Mouse (Mus musculus): ENCODE measurements at regions not wholly inside any gene's neighbourhood (a gene's known extent, or its start where the extent isn't known, plus 50 kb on each side); places are given as distances from the start of the nearest gene placed in this dataset.
A peak's percentile ranks its signal among the peaks of the same experiment; 100 is the strongest.

- WGBS = 74% methylated on average over 3 of the region's 3 CpGs
Observed at GRCm38 (mm10) chr2:149666412-149666811, 162.6 kb upstream of the Syndig1 start.

GRCm38 (mm10) chr2:149671870-149672269 is 157.1 kb upstream of the Syndig1 start:
- Histone ChIP-seq H3K4me1 (ENCODE audit: control insufficient read depth, insufficient read depth, low read length) (no peaks in the 10 kb centered on the region), H3K9ac (ENCODE audit: low read length) (no peak overlapping the region), H3K27me3 (ENCODE audit: control insufficient read depth, insufficient read depth, low read length) (no peaks in the 10 kb centered on the region), H3K36me3 (ENCODE audit: control insufficient read depth, insufficient read depth, low read length) (no peaks in the 10 kb centered on the region), H3K4me2 (ENCODE audit: low read depth) (no peak overlapping the region), H3K27ac (ENCODE audit: low read depth, low read length) (no peak overlapping the region), H3K9me3 (ENCODE audit: control insufficient read depth, low read length) (no peaks in the 10 kb centered on the region), H3K4me3 (ENCODE audit: low read depth, low read length) (no peak overlapping the region)
- WGBS = 67% methylated on average over 1 of the region's 1 CpGs
- no peak for ATAC-seq (ENCODE audit: insufficient read depth, low FRiP score, low TSS enrichment)
- DNase-seq (ENCODE audit: low spot score) = no peak

More at GRCm38 (mm10) chr2:149666412-149666811, 162.6 kb upstream of the Syndig1 start:
- Histone ChIP-seq H3K9ac (ENCODE audit: low read length) (no peak overlapping the region), H3K4me1 (ENCODE audit: control insufficient read depth, insufficient read depth, low read length) (no peaks in the 10 kb centered on the region), H3K4me3 (ENCODE audit: low read depth, low read length) (no peak overlapping the region), H3K4me2 (ENCODE audit: low read depth) (no peak overlapping the region), H3K9me3 (ENCODE audit: control insufficient read depth, low read length) (no peaks in the 10 kb centered on the region), H3K27me3 (ENCODE audit: control insufficient read depth, insufficient read depth, low read length) (no peaks in the 10 kb centered on the region), H3K36me3 (ENCODE audit: control insufficient read depth, insufficient read depth, low read length) (no peaks in the 10 kb centered on the region), H3K27ac (ENCODE audit: low read depth, low read length) (no peak overlapping the region)
- ATAC-seq (ENCODE audit: insufficient read depth, low FRiP score, low TSS enrichment) = no peak
- no peak for DNase-seq (ENCODE audit: low spot score)

- Histone ChIP-seq H3K27ac (ENCODE audit: low read depth, low read length) (no peak overlapping the region), H3K4me3 (ENCODE audit: low read depth, low read length) (no peak overlapping the region), H3K27me3 (ENCODE audit: control insufficient read depth, insufficient read depth, low read length) (no peaks in the 10 kb centered on the region), H3K9me3 (ENCODE audit: control insufficient read depth, low read length) (no peaks in the 10 kb centered on the region), H3K4me1 (ENCODE audit: control insufficient read depth, insufficient read depth, low read length) (no peaks in the 10 kb centered on the region), H3K4me2 (ENCODE audit: low read depth) (no peak overlapping the region), H3K9ac (ENCODE audit: low read length) (no peak overlapping the region), H3K36me3 (ENCODE audit: control insufficient read depth, insufficient read depth, low read length) (no peaks in the 10 kb centered on the region)
- no peak for ATAC-seq (ENCODE audit: insufficient read depth, low FRiP score, low TSS enrichment)
- 83% methylated on average over 2 of the region's 2 CpGs for WGBS
- no peak for DNase-seq (ENCODE audit: low spot score)
Observed at GRCm38 (mm10) chr2:149679822-149680459, 149.1 kb upstream of the Syndig1 start.

- WGBS = 83% methylated on average over 3 of the region's 3 CpGs
Observed at GRCm38 (mm10) chr2:149722342-149722741, 106.7 kb upstream of the Syndig1 start.

GRCm38 (mm10) chr2:149724279-149724678 is 104.7 kb upstream of the Syndig1 start:
- Histone ChIP-seq H3K4me3 (ENCODE audit: low read depth, low read length) (no peak overlapping the region), H3K27me3 (ENCODE audit: control insufficient read depth, insufficient read depth, low read length) (no peaks in the 10 kb centered on the region), H3K4me1 (ENCODE audit: control insufficient read depth, insufficient read depth, low read length) (no peaks in the 10 kb centered on the region), H3K9me3 (ENCODE audit: control insufficient read depth, low read length) (no peaks in the 10 kb centered on the region), H3K9ac (ENCODE audit: low read length) (no peak overlapping the region), H3K36me3 (ENCODE audit: control insufficient read depth, insufficient read depth, low read length) (no peaks in the 10 kb centered on the region), H3K27ac (ENCODE audit: low read depth, low read length) (no peak overlapping the region), H3K4me2 (ENCODE audit: low read depth) (no peak overlapping the region)
- WGBS = 27% methylated on average over 7 of the region's 7 CpGs
- no peak for DNase-seq (ENCODE audit: low spot score)
- ATAC-seq (ENCODE audit: insufficient read depth, low FRiP score, low TSS enrichment) = no peak

More at GRCm38 (mm10) chr2:149722342-149722741, 106.7 kb upstream of the Syndig1 start:
- Histone ChIP-seq H3K4me3 (ENCODE audit: low read depth, low read length) (no peak overlapping the region), H3K4me1 (ENCODE audit: control insufficient read depth, insufficient read depth, low read length) (no peaks in the 10 kb centered on the region), H3K9me3 (ENCODE audit: control insufficient read depth, low read length) (no peaks in the 10 kb centered on the region), H3K27me3 (ENCODE audit: control insufficient read depth, insufficient read depth, low read length) (no peaks in the 10 kb centered on the region), H3K27ac (ENCODE audit: low read depth, low read length) (no peak overlapping the region), H3K4me2 (ENCODE audit: low read depth) (no peak overlapping the region), H3K9ac (ENCODE audit: low read length) (no peak overlapping the region), H3K36me3 (ENCODE audit: control insufficient read depth, insufficient read depth, low read length) (no peaks in the 10 kb centered on the region)
- DNase-seq (ENCODE audit: low spot score) = no peak
- no peak for ATAC-seq (ENCODE audit: insufficient read depth, low FRiP score, low TSS enrichment)

- DNase-seq (ENCODE audit: low spot score) (no peak), ATAC-seq (ENCODE audit: insufficient read depth, low FRiP score, low TSS enrichment) (no peak)
- Histone ChIP-seq H3K27me3 (ENCODE audit: control insufficient read depth, insufficient read depth, low read length) (no peaks in the 10 kb centered on the region), H3K4me2 (ENCODE audit: low read depth) (no peak overlapping the region), H3K4me3 (ENCODE audit: low read depth, low read length) (no peak overlapping the region), H3K27ac (ENCODE audit: low read depth, low read length) (no peak overlapping the region), H3K9me3 (ENCODE audit: control insufficient read depth, low read length) (no peaks in the 10 kb centered on the region), H3K4me1 (ENCODE audit: control insufficient read depth, insufficient read depth, low read length) (no peaks in the 10 kb centered on the region), H3K9ac (ENCODE audit: low read length) (no peak overlapping the region), H3K36me3 (ENCODE audit: control insufficient read depth, insufficient read depth, low read length) (no peaks in the 10 kb centered on the region)
- WGBS = 81% methylated on average over 3 of the region's 3 CpGs
Observed at GRCm38 (mm10) chr2:149725932-149726331, 103.1 kb upstream of the Syndig1 start.

GRCm38 (mm10) chr2:149737837-149738236 is 91.2 kb upstream of the Syndig1 start:
- H3K27ac ChIP-seq (ENCODE audit: low read depth, low read length) = no peak overlapping the region
- H3K9ac ChIP-seq (ENCODE audit: low read length) = no peak overlapping the region
- no peaks in the 10 kb centered on the region for H3K4me1 ChIP-seq (ENCODE audit: control insufficient read depth, insufficient read depth, low read length)
- H3K9me3 ChIP-seq (ENCODE audit: control insufficient read depth, low read length) = no peaks in the 10 kb centered on the region
- H3K27me3 ChIP-seq (ENCODE audit: control insufficient read depth, insufficient read depth, low read length) = no peaks in the 10 kb centered on the region
- WGBS = 52% methylated on average over 2 of the region's 2 CpGs
- peak; percentile 28; the same call in 1 of the 2 replicates for ATAC-seq (ENCODE audit: insufficient read depth, low FRiP score, low TSS enrichment)
- H3K4me2 ChIP-seq (ENCODE audit: low read depth) = no peak overlapping the region
- no peak overlapping the region for H3K4me3 ChIP-seq (ENCODE audit: low read depth, low read length)
- DNase-seq (ENCODE audit: low spot score) = no peak
- H3K36me3 ChIP-seq (ENCODE audit: control insufficient read depth, insufficient read depth, low read length) = no peaks in the 10 kb centered on the region

- Histone ChIP-seq H3K4me3 (ENCODE audit: low read depth, low read length) (no peak overlapping the region), H3K9me3 (ENCODE audit: control insufficient read depth, low read length) (no peaks in the 10 kb centered on the region), H3K36me3 (ENCODE audit: control insufficient read depth, insufficient read depth, low read length) (no peaks in the 10 kb centered on the region), H3K27me3 (ENCODE audit: control insufficient read depth, insufficient read depth, low read length) (no peaks in the 10 kb centered on the region), H3K27ac (ENCODE audit: low read depth, low read length) (no peak overlapping the region), H3K4me2 (ENCODE audit: low read depth) (no peak overlapping the region), H3K9ac (ENCODE audit: low read length) (no peak overlapping the region), H3K4me1 (ENCODE audit: control insufficient read depth, insufficient read depth, low read length) (no peaks in the 10 kb centered on the region)
- 90% methylated on average over 2 of the region's 2 CpGs for WGBS
- no peak for ATAC-seq (ENCODE audit: insufficient read depth, low FRiP score, low TSS enrichment)
- no peak for DNase-seq (ENCODE audit: low spot score)
Observed at GRCm38 (mm10) chr2:149739886-149740285, 89.1 kb upstream of the Syndig1 start.

GRCm38 (mm10) chr2:149742661-149743060 is 86.3 kb upstream of the Syndig1 start:
- no peak overlapping the region for H3K4me2 ChIP-seq (ENCODE audit: low read depth)
- H3K27me3 ChIP-seq (ENCODE audit: control insufficient read depth, insufficient read depth, low read length) = no peaks in the 10 kb centered on the region
- no peak for DNase-seq (ENCODE audit: low spot score)
- no peaks in the 10 kb centered on the region for H3K36me3 ChIP-seq (ENCODE audit: control insufficient read depth, insufficient read depth, low read length)
- no peaks in the 10 kb centered on the region for H3K4me1 ChIP-seq (ENCODE audit: control insufficient read depth, insufficient read depth, low read length)
- H3K4me3 ChIP-seq (ENCODE audit: low read depth, low read length) = no peak overlapping the region
- H3K9ac ChIP-seq (ENCODE audit: low read length) = no peak overlapping the region
- no peak overlapping the region for H3K27ac ChIP-seq (ENCODE audit: low read depth, low read length)
- ATAC-seq (ENCODE audit: insufficient read depth, low FRiP score, low TSS enrichment) = no peak
- 83% methylated on average over 2 of the region's 2 CpGs for WGBS
- no peaks in the 10 kb centered on the region for H3K9me3 ChIP-seq (ENCODE audit: control insufficient read depth, low read length)
